ENCODE assay signal across 10 mouse cellular contexts in genomic region chr7:17007300-17007699, GRCm38 (mm10). TPM values are rescaled to one million over a fixed set of nuclear protein-coding genes. Genes with fewer than 3 reads are reported as not detected.
DNase-seq lines count a peak whose midpoint lies in the region; ATAC-seq and TF ChIP-seq lines count a peak whose summit lies in the region.
"Had no signal": no experiment of that assay in that cellular context is flagged by ENCODE, and none has a peak within 500 bp of the region (broad histone marks: within the 10 kb centered on the region; RNA-seq: fewer than 3 reads in every experiment).

No protein-coding gene starts in this region.

- no peak for ATAC-seq in inflammation-experienced regulatory T-cells, adult 6 months

- H3K4me1 ChIP-seq in thymus, adult 2 months (replicated peaks; ENCODE audit: control insufficient read depth, insufficient read depth, low read length) = peaks cover 15% of the 10 kb centered on the region
- H3K4me1 ChIP-seq: midbrain, embryonic 12.5 days had no signal

- no peaks in the 10 kb centered on the region for H3K27me3 ChIP-seq in thymus, adult 2 months (ENCODE audit: control insufficient read depth, insufficient read depth, low read length)
- H3K27me3 ChIP-seq: midbrain, embryonic 12.5 days had no signal

- peak; percentile 90 for TF ChIP-seq CTCF in thymus, adult 2 months (IDR thresholded peaks at IDR 0.05; ENCODE audit: borderline replicate concordance, control insufficient read depth, extremely low read depth, insufficient read depth, low read length, poor library complexity)

- H3K36me3 ChIP-seq in thymus, adult 2 months (ENCODE audit: control insufficient read depth, insufficient read depth, low read length) = peaks cover 40% of the 10 kb centered on the region

- no peak overlapping the region for H3K27ac ChIP-seq in thymus, adult 2 months (ENCODE audit: control insufficient read depth, insufficient read depth, low read length)
- H3K27ac ChIP-seq: midbrain, embryonic 12.5 days had no signal

- no peak overlapping the region for H3K4me3 ChIP-seq in thymus, adult 2 months (ENCODE audit: control insufficient read depth, insufficient read depth, low read length)
- H3K4me3 ChIP-seq: midbrain, embryonic 12.5 days had no signal

- WGBS in thymus, adult 2 months = 43% methylated on average over 4 of the region's 4 CpGs

- TF ChIP-seq POLR2A in thymus, adult 2 months (IDR thresholded peaks at IDR 0.05; ENCODE audit: control insufficient read depth, extremely low read depth, insufficient read depth, low read length, poor library complexity) = no peak

- DNase-seq in embryo, embryonic 10 days (ENCODE audit: low spot score) = peak; percentile 17
- DNase-seq in embryo, embryonic 9.5 days (ENCODE audit: extremely low spot score) = no peak
- DNase-seq in thymus, adult 2 months = peak; percentile 48
- no peak for DNase-seq in thymus, adult 18-20 months
- DNase-seq in lung, postnatal 10 days = peak; percentile 39
- no peak for DNase-seq in right cerebral cortex, postnatal 10 days (ENCODE audit: low spot score in 2 of 2)
- no peak for DNase-seq in adrenal gland, postnatal 25 days
- DNase-seq: embryo, embryonic 11 days had no signal

RNA-seq across cellular contexts. Expression of gene Ccdc8, which starts 14.8 kb away (rescaled TPM):
- 1.5 and 2.0 TPM in 2 replicates for polyA plus RNA-seq in thymus, adult 2 months (2012; rRNA removed)
- polyA plus RNA-seq in inflammation-experienced regulatory T-cells, adult 6 months (2017; shearing (Covaris generic)) = under 1 TPM in 2 of 3 experiments, not detected in 1; 0.09 to 0.15 TPM
- 19.7 and 26.0 TPM in 2 replicates for total RNA-seq in adrenal gland, postnatal 25 days (2021)

RNA-seq across cellular contexts. Expression of gene Ppp5c, which starts 20.4 kb away (rescaled TPM):
- polyA plus RNA-seq in thymus, adult 2 months (2012; rRNA removed) = 359 and 363 TPM in 2 replicates
- polyA plus RNA-seq in inflammation-experienced regulatory T-cells, adult 6 months (2017; shearing (Covaris generic)) = 10 to 100 TPM; 55.1 to 67.1 (median 62.0) TPM
- 93.6 and 103 TPM in 2 replicates for total RNA-seq in adrenal gland, postnatal 25 days (2021)

RNA-seq across cellular contexts. Expression of gene Gm42372, which starts 24.4 kb away (rescaled TPM):
- polyA plus RNA-seq in thymus, adult 2 months (2012; rRNA removed) = 2.3 TPM in 2 replicates
- 1 to 10 TPM; 3.7 to 5.7 (median 5.2) TPM for polyA plus RNA-seq in inflammation-experienced regulatory T-cells, adult 6 months (2017; shearing (Covaris generic))
- total RNA-seq in adrenal gland, postnatal 25 days (2021) = 1.1 and 2.1 TPM in 2 replicates

RNA-seq across cellular contexts. Expression of gene Pnmal1, which starts 47.8 kb away (rescaled TPM):
- polyA plus RNA-seq in thymus, adult 2 months (2012; rRNA removed) = not detected in 2 replicates
- not detected for polyA plus RNA-seq in inflammation-experienced regulatory T-cells, adult 6 months (2017; shearing (Covaris generic))
- 4.3 and 5.4 TPM in 2 replicates for total RNA-seq in adrenal gland, postnatal 25 days (2021)

RNA-seq across cellular contexts. Expression of gene Hif3a, which starts 54.9 kb away (rescaled TPM):
- 2.8 and 8.9 TPM in 2 replicates for polyA plus RNA-seq in thymus, adult 2 months (2012; rRNA removed)
- polyA plus RNA-seq in inflammation-experienced regulatory T-cells, adult 6 months (2017; shearing (Covaris generic)) = under 1 TPM in 2 of 3 experiments, not detected in 1; 0.42 to 0.47 TPM
- 2.1 and 3.5 TPM in 2 replicates for total RNA-seq in adrenal gland, postnatal 25 days (2021)

Comparison
In these comparisons a context has a peak if more than half of its experiments do, and no peak if none do; other contexts are left out.
1. DNase-seq: peak in embryo, embryonic 10 days (single experiment), thymus, adult 2 months (single experiment) and lung, postnatal 10 days (single experiment); none in embryo, embryonic 9.5 days (single experiment), thymus, adult 18-20 months (0 of 2), right cerebral cortex, postnatal 10 days (0 of 2) and adrenal gland, postnatal 25 days (single experiment).